Mouse (Mus musculus) small intestine, adult 2 months (tissue): Measurements from ENCODE around the gene Nmur1.

Source experiments
- CTCF ChIP-seq: fragments of 200-500 bp; IDR thresholded peaks from 2 replicates; pipeline ENCODE4 v1.5.1; 2012; ENCODE audit warnings: low read depth, mild to moderate bottlenecking, control low read depth, inconsistent platforms, low read length, moderate library complexity, mixed read lengths; ENCODE audit not compliant: insufficient replicate concordance, insufficient read length; ENCODE audit errors: extremely low read depth
- POLR2A ChIP-seq: fragments of 200-500 bp; IDR thresholded peaks from 2 replicates; pipeline ENCODE4 v1.6.1; 2012; ENCODE audit warnings: low read depth, mild to moderate bottlenecking, control low read depth, inconsistent platforms, low read length, moderate library complexity

DNA sequence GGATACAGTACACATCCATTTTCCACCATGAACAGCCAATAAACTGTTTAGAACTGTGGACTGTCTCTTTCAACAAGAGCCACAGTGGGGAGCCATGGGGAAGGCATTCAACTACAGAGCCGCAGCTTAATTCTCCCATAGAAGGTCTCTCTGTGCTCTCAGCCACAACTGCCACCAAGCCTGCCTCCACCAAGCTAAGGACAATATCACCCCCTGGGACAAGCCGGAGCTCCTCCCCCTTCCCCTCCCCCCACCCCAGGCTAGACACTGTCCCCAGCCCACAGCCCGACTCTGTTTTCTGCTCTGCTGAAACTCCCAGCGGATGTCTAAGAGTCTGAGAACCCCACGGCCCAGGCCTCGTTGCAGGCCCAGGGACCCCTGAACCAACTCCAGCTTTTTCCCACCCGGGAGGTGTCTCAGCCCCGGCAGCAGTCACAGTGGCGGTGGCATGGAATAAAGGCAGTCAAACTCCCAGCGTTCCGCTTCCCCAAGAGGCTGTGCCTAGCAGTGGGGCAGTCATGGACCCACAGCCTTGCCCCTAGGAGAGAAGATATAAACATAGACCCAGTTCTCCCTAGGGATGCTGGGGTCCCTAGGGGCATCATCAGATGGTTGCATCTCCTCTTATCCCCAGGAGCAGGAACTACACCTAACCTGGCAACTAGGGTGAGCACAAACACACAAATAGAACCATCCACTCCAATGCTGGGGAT is 1.0 kb downstream of the Nmur1 start:
- TF ChIP-seq CTCF (no peak), POLR2A (no peak)
